Mouse (Mus musculus) limb, embryonic 14.5 days (tissue): ENCODE results near the gene Cep72. TPM values are rescaled to one million over a fixed set of nuclear protein-coding genes. Genes with fewer than 3 reads are reported as not detected.

Experiments used
- ATAC-seq: fragments of 200-750 bp; cut with Nextera tagmentation; 2 replicates; pipeline ENCODE4 v1.8.0; 2017; ENCODE audit warnings: low read depth, moderate number of reproducible peaks, moderate TSS enrichment; ENCODE audit not compliant: low FRiP score
- DNase-seq: peaks from one replicate; pipeline ENCODE4 v3.0.0-alpha.2; 2015; ENCODE audit warnings: low spot score
- H3K27ac ChIP-seq: fragments of 300-500 bp; sonication (generic); replicated peaks from 2 replicates; pipeline ENCODE4 v1.5.1; 2014; ENCODE audit warnings: low read depth, mild to moderate bottlenecking, low read length, moderate library complexity, mixed read lengths
- H3K27me3 ChIP-seq: fragments of 300-500 bp; sonication (generic); 2 replicates; pipeline ENCODE4 v1.6.1; 2014; ENCODE audit warnings: low read length, mixed read lengths; ENCODE audit not compliant: control insufficient read depth, insufficient read depth
- H3K36me3 ChIP-seq: fragments of 300-500 bp; sonication (generic); 2 replicates; pipeline ENCODE4 v1.6.1; 2014; ENCODE audit warnings: mild to moderate bottlenecking, low read length, moderate library complexity, mixed read lengths; ENCODE audit not compliant: control insufficient read depth, insufficient read depth
- H3K4me1 ChIP-seq: fragments of 300-500 bp; sonication (generic); 2 replicates; pipeline ENCODE4 v1.6.1; 2014; ENCODE audit warnings: antibody characterized with exemption, low read length, mixed read lengths; ENCODE audit not compliant: control insufficient read depth, insufficient read depth
- H3K4me2 ChIP-seq: fragments of 300-500 bp; sonication (generic); replicated peaks from 2 replicates; pipeline ENCODE4 v1.6.1; 2014; ENCODE audit warnings: low read depth, mild to moderate bottlenecking, low read length, moderate library complexity; ENCODE audit not compliant: severe bottlenecking
- H3K4me3 ChIP-seq: fragments of 300-500 bp; sonication (generic); replicated peaks from 2 replicates; pipeline ENCODE4 v1.5.1; 2014; ENCODE audit warnings: low read length
- H3K9ac ChIP-seq: fragments of 300-500 bp; sonication (generic); 2 replicates; pipeline ENCODE4 v1.6.1; 2014; ENCODE audit warnings: mild to moderate bottlenecking, low read depth, low read length, moderate library complexity; ENCODE audit not compliant: severe bottlenecking
- H3K9me3 ChIP-seq: fragments of 300-500 bp; sonication (generic); 2 replicates; pipeline ENCODE4 v1.6.1; 2016; ENCODE audit warnings: low read length; ENCODE audit not compliant: control insufficient read depth
- POLR2A ChIP-seq: fragments of 200-500 bp; IDR thresholded peaks from 2 replicates; pipeline ENCODE4 v1.8.0; 2012; ENCODE audit warnings: inconsistent platforms, mild to moderate bottlenecking, moderate library complexity, borderline replicate concordance; ENCODE audit not compliant: insufficient read depth, insufficient read length; ENCODE audit errors: extremely low read depth
- WGBS: fragments of 180-500 bp; shearing (Covaris S2); extraction: QIAGEN DNeasy Blood & Tissue Kit; methylation state at CpG from one replicate; pipeline ENCODE4 v1.1.7; 2014; 5-methylcytosine and 5-hydroxymethylcytosine counted together
- polyA plus RNA-seq, 2 experiments: library from polyadenylated mRNA; depleted of rRNA in 1 of 2; stranded (reverse) in 1 of 2; unstranded in 1 of 2; fragments of >200 nt; fragmentation: Nextera tagmentation in 1 of 2; extraction: Ambion mirVana in 1 of 2; gene quantifications; 2 replicates each; pipeline versions ENCODE4 v1.2.1 to v1.2.3; 2012 to 2014

Cep72 gene
- polyA plus RNA-seq, 2 experiments: 11.2 to 13.6 TPM

DNA sequence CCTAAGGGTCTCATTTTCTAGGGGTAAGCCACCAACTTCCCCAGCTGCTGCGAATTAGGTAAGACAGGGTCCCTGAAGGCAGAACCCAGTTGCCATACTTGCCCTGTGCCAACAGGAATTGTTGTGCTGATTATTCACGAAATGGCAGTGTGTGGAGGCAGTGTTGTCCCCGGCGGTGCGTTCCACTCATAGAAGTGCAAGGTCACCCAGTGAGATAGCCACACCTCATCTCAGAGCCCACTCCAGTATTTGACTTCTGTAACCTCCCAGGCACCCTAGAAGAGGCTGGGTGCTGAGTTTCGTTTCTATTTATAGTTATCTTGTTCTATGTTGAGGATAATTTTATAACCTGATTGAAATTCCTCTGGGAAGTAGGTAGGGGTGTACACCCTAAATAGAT lies 36.8 kb upstream of the Cep72 start:
- DNase-seq (no peak), ATAC-seq (no peak)
- 80% methylated on average over 6 of the region's 6 CpGs for WGBS
- no peaks in the 10 kb centered on the region for H3K36me3 ChIP-seq
- H3K4me1 ChIP-seq: no peaks in the 10 kb centered on the region
- H3K9ac ChIP-seq: no peak overlapping the region
- H3K4me3 ChIP-seq: no peak overlapping the region
- H3K27me3 ChIP-seq: no peaks in the 10 kb centered on the region
- no peaks in the 10 kb centered on the region for H3K9me3 ChIP-seq
- H3K4me2 ChIP-seq: no peak overlapping the region
- no peak for TF ChIP-seq POLR2A
- no peak overlapping the region for H3K27ac ChIP-seq

DNA sequence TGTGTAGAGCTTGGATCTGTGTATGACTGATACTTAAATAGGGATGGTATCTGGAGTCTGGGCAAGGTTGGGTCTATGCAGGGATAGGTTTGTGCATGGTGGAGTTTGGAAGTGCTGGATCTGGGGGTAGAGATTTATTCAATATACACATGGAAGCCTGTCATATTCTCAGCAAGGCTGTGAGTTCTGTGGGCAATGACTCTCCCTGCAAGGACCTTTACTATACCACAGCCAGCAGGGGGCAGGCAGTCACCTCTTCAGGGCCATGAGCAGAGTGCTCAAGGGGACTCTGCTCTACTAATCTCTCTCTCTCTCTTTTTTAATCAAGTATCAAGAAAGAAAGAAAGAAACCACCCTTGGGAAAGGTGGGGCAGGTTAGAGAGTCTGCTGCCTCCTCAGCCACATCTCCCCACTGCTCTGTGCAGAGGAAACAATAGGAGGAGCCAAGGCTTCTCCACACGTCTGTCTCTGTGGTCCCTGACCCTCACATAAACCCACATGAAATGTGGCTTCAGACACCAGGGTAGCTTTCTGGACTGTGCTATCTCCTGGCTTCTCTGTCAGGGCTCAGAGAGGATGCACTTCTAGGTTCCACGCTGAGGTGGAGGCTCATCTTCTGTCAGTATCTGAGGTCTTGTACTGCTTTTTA lies 34.7 kb upstream of the Cep72 start:
- no peak for TF ChIP-seq POLR2A
- no peak overlapping the region for H3K4me3 ChIP-seq
- no peaks in the 10 kb centered on the region for H3K9me3 ChIP-seq
- 24% methylated on average over 2 of the region's 2 CpGs for WGBS
- ATAC-seq: peak; percentile 65; the same call in 1 of the 2 replicates
- peak; percentile 46 for DNase-seq
- no peaks in the 10 kb centered on the region for H3K36me3 ChIP-seq
- H3K27me3 ChIP-seq: no peaks in the 10 kb centered on the region
- no peak overlapping the region for H3K9ac ChIP-seq
- H3K27ac ChIP-seq: no peak overlapping the region
- no peak overlapping the region for H3K4me2 ChIP-seq
- H3K4me1 ChIP-seq: no peaks in the 10 kb centered on the region

DNA sequence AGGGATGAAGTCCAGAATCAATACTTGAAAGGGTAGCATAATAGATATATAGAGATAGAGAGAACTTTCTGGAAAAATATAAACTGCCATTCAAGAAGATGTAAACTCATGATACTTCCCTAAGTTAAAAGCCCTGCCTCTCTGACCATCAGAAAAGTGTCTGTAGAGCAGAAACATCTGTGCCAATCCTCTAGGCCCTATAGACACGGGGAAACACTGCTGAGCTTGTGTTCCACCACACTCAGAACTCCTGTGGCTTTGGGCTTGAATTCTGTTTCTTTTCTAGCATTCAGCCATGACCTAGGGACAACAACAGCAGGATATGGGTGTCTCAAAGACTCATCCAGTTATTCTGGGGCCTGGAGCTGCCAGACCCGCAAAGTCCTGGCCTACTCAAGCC lies 33.8 kb upstream of the Cep72 start:
- no peak for ATAC-seq
- Histone ChIP-seq H3K27ac (no peak overlapping the region), H3K4me1 (no peaks in the 10 kb centered on the region), H3K36me3 (no peaks in the 10 kb centered on the region), H3K4me3 (no peak overlapping the region), H3K4me2 (no peak overlapping the region), H3K9ac (no peak overlapping the region), H3K27me3 (no peaks in the 10 kb centered on the region), H3K9me3 (no peaks in the 10 kb centered on the region)
- no peak for DNase-seq
- 62% methylated on average over 2 of the region's 2 CpGs for WGBS
- TF ChIP-seq POLR2A: no peak

DNA sequence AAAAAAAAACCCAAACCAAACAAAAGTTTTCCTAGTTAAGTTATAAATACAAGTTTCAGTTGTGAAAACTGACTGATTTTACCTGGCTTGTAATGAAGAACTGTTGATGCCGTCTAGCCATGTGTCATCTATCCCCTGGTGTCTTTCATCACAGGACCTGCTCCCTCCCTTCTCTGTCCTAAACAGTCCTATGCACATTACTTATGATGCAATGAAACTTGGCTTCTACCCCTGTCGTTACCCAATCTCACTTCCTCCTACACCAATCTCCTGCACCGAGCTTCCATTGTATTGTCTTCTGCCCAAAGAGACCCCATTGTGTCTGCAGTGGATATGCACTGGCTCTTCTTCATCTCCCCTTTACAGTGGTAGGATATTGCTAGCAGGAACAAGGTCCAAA lies 28.2 kb upstream of the Cep72 start:
- 69% methylated on average over 3 of the region's 3 CpGs for WGBS
- Histone ChIP-seq H3K4me1 (no peaks in the 10 kb centered on the region), H3K36me3 (no peaks in the 10 kb centered on the region), H3K27ac (no peak overlapping the region), H3K4me2 (no peak overlapping the region), H3K9me3 (no peaks in the 10 kb centered on the region), H3K4me3 (no peak overlapping the region), H3K27me3 (no peaks in the 10 kb centered on the region), H3K9ac (no peak overlapping the region)
- ATAC-seq (no peak), DNase-seq (no peak)
- no peak for TF ChIP-seq POLR2A

DNA sequence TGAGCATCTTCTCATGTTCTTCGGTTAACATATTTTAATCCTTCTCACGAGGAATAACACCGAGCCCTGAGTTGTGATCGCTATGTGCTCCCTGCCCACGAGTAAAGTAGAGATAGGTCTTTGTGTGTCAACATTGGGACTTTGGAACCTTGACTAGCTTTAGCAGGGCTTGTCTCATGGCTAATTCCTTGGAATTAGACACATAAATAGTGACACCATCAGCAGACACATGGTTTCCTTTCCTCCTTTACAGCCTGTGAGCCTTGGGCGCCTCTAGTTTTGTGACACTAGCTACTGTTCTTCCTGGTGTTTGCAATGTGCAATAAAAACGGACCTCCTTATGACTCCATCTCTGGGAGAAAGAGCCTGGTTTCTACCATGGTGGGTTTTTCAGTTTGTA lies 11.3 kb upstream of the Cep72 start:
- Histone ChIP-seq H3K36me3 (no peaks in the 10 kb centered on the region), H3K4me1 (no peaks in the 10 kb centered on the region), H3K4me2 (no peak overlapping the region), H3K9me3 (no peaks in the 10 kb centered on the region), H3K9ac (no peak overlapping the region), H3K27me3 (no peaks in the 10 kb centered on the region), H3K27ac (no peak overlapping the region), H3K4me3 (no peak overlapping the region)
- DNase-seq (no peak), ATAC-seq (no peak)
- no peak for TF ChIP-seq POLR2A
- 87% methylated on average over 7 of the region's 7 CpGs for WGBS
